Mouse (Mus musculus) neural tube, embryonic 15.5 days (tissue): Measurements from ENCODE around the gene Eif4enif1. TPM values are rescaled to one million over a fixed set of nuclear protein-coding genes. Genes with fewer than 3 reads are reported as not detected.
A peak's percentile ranks its signal among the peaks of the same experiment; 100 is the strongest.

Experiments
- ATAC-seq: fragments of 200-750 bp; cut with Nextera tagmentation; 2 replicates; pipeline ENCODE4 v1.8.0; 2017; ENCODE audit warnings: mild to moderate bottlenecking, moderate TSS enrichment, moderate library complexity; ENCODE audit not compliant: low FRiP score
- H3K27ac ChIP-seq: fragments of 300-500 bp; sonication (generic); replicated peaks from 2 replicates; pipeline ENCODE4 v1.5.1; 2015; ENCODE audit warnings: mild to moderate bottlenecking, inconsistent platforms
- H3K27me3 ChIP-seq: fragments of 300-500 bp; sonication (generic); replicated peaks from 2 replicates; pipeline ENCODE4 v1.6.1; 2015; ENCODE audit warnings: inconsistent platforms
- H3K36me3 ChIP-seq: fragments of 300-500 bp; sonication (generic); 2 replicates; pipeline ENCODE4 v1.6.1; 2015; ENCODE audit warnings: inconsistent platforms
- H3K4me1 ChIP-seq: fragments of 300-500 bp; sonication (generic); 2 replicates; pipeline ENCODE4 v1.6.1; 2015; ENCODE audit warnings: inconsistent platforms
- H3K4me2 ChIP-seq: fragments of 300-500 bp; sonication (generic); 2 replicates; pipeline ENCODE4 v1.6.1; 2015; ENCODE audit warnings: inconsistent platforms, mild to moderate bottlenecking, moderate library complexity
- H3K4me3 ChIP-seq: fragments of 300-500 bp; sonication (generic); replicated peaks from 2 replicates; pipeline ENCODE4 v1.5.1; 2015; ENCODE audit warnings: mild to moderate bottlenecking, inconsistent platforms
- H3K9ac ChIP-seq: fragments of 300-500 bp; sonication (generic); replicated peaks from 2 replicates; pipeline ENCODE4 v1.6.1; 2015; ENCODE audit warnings: mild to moderate bottlenecking, inconsistent platforms
- H3K9me3 ChIP-seq: fragments of 300-500 bp; sonication (generic); replicated peaks from 2 replicates; pipeline ENCODE4 v1.6.1; 2016; ENCODE audit warnings: inconsistent platforms
- WGBS: fragments of 180-500 bp; shearing (Covaris S2); methylation state at CpG from one replicate; pipeline ENCODE4 v1.1.7; 2015; ENCODE audit warnings: mixed read lengths; 5-methylcytosine and 5-hydroxymethylcytosine counted together
- polyA plus RNA-seq: library from polyadenylated mRNA; unstranded; fragments of >200 nt; fragmentation: Nextera tagmentation; extraction: Ambion mirVana; gene quantifications from 2 replicates; pipeline ENCODE4 v1.2.1, GENCODE M21; 2015

Gene Eif4enif1
- polyA plus RNA-seq, 1 experiment from 2014 or later, result 53.1 TPM

GRCm38 (mm10) chr11:3235277-3235676 is 33.1 kb downstream of the Eif4enif1 start:
- WGBS, result 86% methylated on average over 5 of the region's 5 CpGs
- H3K36me3 ChIP-seq, result peaks cover 88% of the 10 kb centered on the region

GRCm38 (mm10) chr11:3242395-3242794 is 40.2 kb downstream of the Eif4enif1 start:
- Histone ChIP-seq H3K9me3 (no peaks in the 10 kb centered on the region), H3K4me2 (no peak overlapping the region), H3K27ac (no peak overlapping the region), H3K4me3 (no peak overlapping the region), H3K9ac (no peak overlapping the region), H3K27me3 (no peaks in the 10 kb centered on the region), H3K4me1 (no peaks in the 10 kb centered on the region), H3K36me3 (peaks cover 87% of the 10 kb centered on the region)
- WGBS, result 92% methylated on average over 7 of the region's 7 CpGs
- no peak for ATAC-seq

More at GRCm38 (mm10) chr11:3235277-3235676, 33.1 kb downstream of the Eif4enif1 start:
- Histone ChIP-seq H3K27me3 (no peaks in the 10 kb centered on the region), H3K9me3 (no peaks in the 10 kb centered on the region), H3K4me1 (no peaks in the 10 kb centered on the region), H3K4me3 (no peak overlapping the region), H3K9ac (no peak overlapping the region), H3K27ac (no peak overlapping the region), H3K4me2 (no peak overlapping the region)
- no peak for ATAC-seq

GRCm38 (mm10) chr11:3243771-3244170 is 41.6 kb downstream of the Eif4enif1 start:
- Histone ChIP-seq H3K27me3 (no peaks in the 10 kb centered on the region), H3K9me3 (no peaks in the 10 kb centered on the region), H3K9ac (no peak overlapping the region), H3K4me2 (no peak overlapping the region), H3K36me3 (peaks cover 88% of the 10 kb centered on the region), H3K4me3 (no peak overlapping the region), H3K4me1 (no peaks in the 10 kb centered on the region), H3K27ac (no peak overlapping the region)
- ATAC-seq, result no peak
- WGBS, result 72% methylated on average over 4 of the region's 4 CpGs

- Histone ChIP-seq H3K9me3 (no peaks in the 10 kb centered on the region), H3K4me1 (no peaks in the 10 kb centered on the region), H3K27ac (no peak overlapping the region), H3K36me3 (peaks cover 88% of the 10 kb centered on the region), H3K27me3 (no peaks in the 10 kb centered on the region), H3K4me3 (no peak overlapping the region), H3K4me2 (no peak overlapping the region), H3K9ac (no peak overlapping the region)
- ATAC-seq, result no peak
- 96% methylated on average over 2 of the region's 2 CpGs for WGBS
Observed at GRCm38 (mm10) chr11:3247387-3247786, 45.2 kb downstream of the Eif4enif1 start.

GRCm38 (mm10) chr11:3259537-3259936 is 57.3 kb downstream of the Eif4enif1 start:
- Histone ChIP-seq H3K36me3 (peaks cover 68% of the 10 kb centered on the region), H3K27ac (no peak overlapping the region), H3K9me3 (no peaks in the 10 kb centered on the region), H3K9ac (no peak overlapping the region), H3K4me2 (no peak overlapping the region), H3K27me3 (no peaks in the 10 kb centered on the region), H3K4me1 (peaks cover 17% of the 10 kb centered on the region), H3K4me3 (no peak overlapping the region)
- WGBS, result 97% methylated on average over 1 of the region's 1 CpGs
- ATAC-seq, result no peak

- Histone ChIP-seq H3K36me3 (peaks cover 22% of the 10 kb centered on the region), H3K9me3 (no peaks in the 10 kb centered on the region), H3K9ac (peak overlapping the region; percentile 98), H3K4me3 (peak overlapping the region; percentile 94), H3K4me1 (peaks cover 34% of the 10 kb centered on the region), H3K27ac (peak overlapping the region; percentile 95), H3K4me2 (peak overlapping the region; percentile 71), H3K27me3 (no peaks in the 10 kb centered on the region)
- ATAC-seq, result peak; percentile 6
- WGBS, result 1% methylated on average over 26 of the region's 26 CpGs
Observed at GRCm38 (mm10) chr11:3265291-3266078, 63.3 kb downstream of the Eif4enif1 start.

- under 1% methylated on average over 71 of the region's 72 CpGs for WGBS
- Histone ChIP-seq H3K4me2 (peak within 1 kb of the TSS; percentile 71), H3K9ac (peak within 1 kb of the TSS; percentile 98), H3K4me3 (peak within 1 kb of the TSS; percentile 94), H3K27ac (peak within 1 kb of the TSS; percentile 95), H3K27me3 (no peaks in the 10 kb centered on the region), H3K9me3 (no peaks in the 10 kb centered on the region), H3K4me1 (peaks cover 34% of the 10 kb centered on the region), H3K36me3 (peaks cover 18% of the 10 kb centered on the region)
- peak; percentile 99 for ATAC-seq
Observed at GRCm38 (mm10) chr11:3266079-3266685, 64.0 kb downstream of the Eif4enif1 start, which contains the start of gene Drg1. Drg1 (minus strand) TSS chr11:3266415.

- peak overlapping the region; percentile 98 for H3K9ac ChIP-seq
Observed at GRCm38 (mm10) chr11:3267133-3267532, 64.9 kb downstream of the Eif4enif1 start.

GRCm38 (mm10) chr11:3269241-3269640 is 67.0 kb downstream of the Eif4enif1 start:
- Histone ChIP-seq H3K36me3 (no peaks in the 10 kb centered on the region), H3K27me3 (no peaks in the 10 kb centered on the region), H3K4me3 (no peak overlapping the region), H3K9ac (no peak overlapping the region), H3K4me2 (no peak overlapping the region), H3K4me1 (peaks cover 21% of the 10 kb centered on the region), H3K9me3 (no peaks in the 10 kb centered on the region), H3K27ac (no peak overlapping the region)
- WGBS, result 46% methylated on average over 4 of the region's 4 CpGs
- ATAC-seq, result no peak

More at GRCm38 (mm10) chr11:3267133-3267532, 64.9 kb downstream of the Eif4enif1 start:
- Histone ChIP-seq H3K4me1 (peaks cover 34% of the 10 kb centered on the region), H3K27ac (peak overlapping the region; percentile 95), H3K9me3 (no peaks in the 10 kb centered on the region), H3K36me3 (peaks cover 9% of the 10 kb centered on the region), H3K4me2 (peak overlapping the region; percentile 71), H3K27me3 (no peaks in the 10 kb centered on the region), H3K4me3 (peak overlapping the region; percentile 94)
- 0 out of 2 replicates have a peak, but pooled peaks have one; percentile 6 for ATAC-seq
- whole genome bisulfite sequencing, result 53% methylated on average over 7 of the region's 7 CpGs

- H3K4me3 ChIP-seq, result no peak overlapping the region
- WGBS, result 70% methylated on average over 5 of the region's 5 CpGs
Observed at GRCm38 (mm10) chr11:3278351-3278750, 76.2 kb downstream of the Eif4enif1 start.

GRCm38 (mm10) chr11:3279729-3280128 is 77.5 kb downstream of the Eif4enif1 start:
- WGBS, result 84% methylated on average over 2 of the region's 2 CpGs
- ATAC-seq, result no peak

More at GRCm38 (mm10) chr11:3278351-3278750, 76.2 kb downstream of the Eif4enif1 start:
- no peaks in the 10 kb centered on the region for H3K27me3 ChIP-seq
- H3K4me2 ChIP-seq, result no peak overlapping the region
- H3K9me3 ChIP-seq, result no peaks in the 10 kb centered on the region
- H3K27ac ChIP-seq, result no peak overlapping the region
- H3K9ac ChIP-seq, result no peak overlapping the region
- no peak for ATAC-seq
- no peaks in the 10 kb centered on the region for H3K4me1 ChIP-seq
- no peaks in the 10 kb centered on the region for H3K36me3 ChIP-seq

GRCm38 (mm10) chr11:3282887-3283286 is 80.7 kb downstream of the Eif4enif1 start:
- Histone ChIP-seq H3K9ac (no peak overlapping the region), H3K4me3 (no peak overlapping the region), H3K27me3 (no peaks in the 10 kb centered on the region), H3K4me1 (peaks cover 9% of the 10 kb centered on the region), H3K9me3 (no peaks in the 10 kb centered on the region), H3K27ac (no peak overlapping the region), H3K36me3 (no peaks in the 10 kb centered on the region), H3K4me2 (no peak overlapping the region)
- no peak for ATAC-seq
- 90% methylated on average over 6 of the region's 6 CpGs for WGBS

More at GRCm38 (mm10) chr11:3279729-3280128, 77.5 kb downstream of the Eif4enif1 start:
- no peak overlapping the region for H3K27ac ChIP-seq
- H3K4me3 ChIP-seq, result no peak overlapping the region
- H3K27me3 ChIP-seq, result no peaks in the 10 kb centered on the region
- H3K4me2 ChIP-seq, result no peak overlapping the region
- H3K4me1 ChIP-seq, result no peaks in the 10 kb centered on the region
- no peaks in the 10 kb centered on the region for H3K9me3 ChIP-seq
- no peak overlapping the region for H3K9ac ChIP-seq
- no peaks in the 10 kb centered on the region for H3K36me3 ChIP-seq
